Mouse (Mus musculus) neural tube, embryonic 15.5 days (tissue): ENCODE results near the gene Olfr279. TPM values are rescaled to one million over a fixed set of nuclear protein-coding genes. Genes with fewer than 3 reads are reported as not detected.

ENCODE experiments used
- ATAC-seq: fragments of 200-750 bp; cut with Nextera tagmentation; 2 replicates; pipeline ENCODE4 v1.8.0; 2017; ENCODE audit warnings: mild to moderate bottlenecking, moderate TSS enrichment, moderate library complexity; ENCODE audit not compliant: low FRiP score
- H3K27ac ChIP-seq: fragments of 300-500 bp; sonication (generic); replicated peaks from 2 replicates; pipeline ENCODE4 v1.5.1; 2015; ENCODE audit warnings: mild to moderate bottlenecking, inconsistent platforms
- H3K27me3 ChIP-seq: fragments of 300-500 bp; sonication (generic); replicated peaks from 2 replicates; pipeline ENCODE4 v1.6.1; 2015; ENCODE audit warnings: inconsistent platforms
- H3K36me3 ChIP-seq: fragments of 300-500 bp; sonication (generic); 2 replicates; pipeline ENCODE4 v1.6.1; 2015; ENCODE audit warnings: inconsistent platforms
- H3K4me1 ChIP-seq: fragments of 300-500 bp; sonication (generic); 2 replicates; pipeline ENCODE4 v1.6.1; 2015; ENCODE audit warnings: inconsistent platforms
- H3K4me2 ChIP-seq: fragments of 300-500 bp; sonication (generic); 2 replicates; pipeline ENCODE4 v1.6.1; 2015; ENCODE audit warnings: inconsistent platforms, mild to moderate bottlenecking, moderate library complexity
- H3K4me3 ChIP-seq: fragments of 300-500 bp; sonication (generic); replicated peaks from 2 replicates; pipeline ENCODE4 v1.5.1; 2015; ENCODE audit warnings: mild to moderate bottlenecking, inconsistent platforms
- H3K9ac ChIP-seq: fragments of 300-500 bp; sonication (generic); replicated peaks from 2 replicates; pipeline ENCODE4 v1.6.1; 2015; ENCODE audit warnings: mild to moderate bottlenecking, inconsistent platforms
- H3K9me3 ChIP-seq: fragments of 300-500 bp; sonication (generic); replicated peaks from 2 replicates; pipeline ENCODE4 v1.6.1; 2016; ENCODE audit warnings: inconsistent platforms
- WGBS: fragments of 180-500 bp; shearing (Covaris S2); methylation state at CpG from one replicate; pipeline ENCODE4 v1.1.7; 2015; ENCODE audit warnings: mixed read lengths; 5-methylcytosine and 5-hydroxymethylcytosine counted together
- polyA plus RNA-seq: library from polyadenylated mRNA; unstranded; fragments of >200 nt; fragmentation: Nextera tagmentation; extraction: Ambion mirVana; gene quantifications from 2 replicates; pipeline ENCODE4 v1.2.1, GENCODE M21; 2015

Gene Olfr279
- polyA plus RNA-seq = not detected in 2 replicates

DNA sequence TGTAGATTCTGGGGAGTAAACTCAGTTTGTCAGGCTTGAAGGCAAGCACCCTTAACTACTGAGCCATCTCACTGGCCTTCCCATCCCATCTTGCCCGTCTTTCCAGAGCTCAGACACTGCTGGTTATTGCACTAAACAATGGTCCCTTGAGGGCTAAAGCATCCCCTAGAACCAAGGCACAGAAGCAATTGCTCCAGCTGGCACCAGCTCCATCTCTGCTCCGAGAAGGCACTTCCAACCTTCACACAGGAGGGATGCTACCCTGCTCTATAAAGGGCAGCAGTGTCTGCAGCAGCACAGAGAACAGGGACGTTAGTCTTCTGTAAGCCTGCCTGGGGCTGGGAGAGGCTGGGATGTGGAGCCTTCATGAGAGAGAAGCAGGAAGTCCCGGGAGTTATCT lies at the start of gene Olfr279:
Gene Olfr279 (plus strand): TSS at position 301 of the 400 bp plus-strand sequence.
- H3K4me3 ChIP-seq = no peak within 1 kb of the TSS
- no peak for ATAC-seq

DNA sequence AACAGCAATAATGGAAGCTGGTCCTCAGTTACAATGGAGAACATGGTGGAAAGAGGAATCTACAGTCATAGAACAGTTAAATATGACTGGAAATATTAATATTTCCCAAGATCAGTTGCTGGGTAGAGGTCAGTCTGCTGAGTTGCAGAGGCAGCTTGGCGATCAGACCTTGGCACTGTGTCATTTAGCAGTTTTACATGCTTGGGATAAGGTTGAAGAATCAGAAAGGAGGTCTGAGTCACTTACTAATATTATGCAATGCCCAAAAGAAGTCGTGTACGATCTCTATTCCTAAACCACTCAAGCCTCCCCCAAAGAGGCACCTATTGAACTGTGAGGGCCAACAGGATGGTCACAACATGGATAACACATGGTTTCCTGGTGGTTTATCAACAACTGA lies 47.6 kb upstream of the Olfr279 start:
- H3K4me1 ChIP-seq = no peaks in the 10 kb centered on the region
- H3K27ac ChIP-seq = no peak overlapping the region
- 91% methylated on average over 3 of the region's 3 CpGs for WGBS
- H3K4me2 ChIP-seq = no peak overlapping the region
- H3K9me3 ChIP-seq = no peaks in the 10 kb centered on the region
- no peak overlapping the region for H3K9ac ChIP-seq
- no peaks in the 10 kb centered on the region for H3K27me3 ChIP-seq
- no peak for ATAC-seq
- H3K36me3 ChIP-seq = no peaks in the 10 kb centered on the region
- H3K4me3 ChIP-seq = no peak overlapping the region

More for the DNA sequence above, at the start of gene Olfr279:
- no peaks in the 10 kb centered on the region for H3K36me3 ChIP-seq
- H3K4me1 ChIP-seq = no peaks in the 10 kb centered on the region
- 58% methylated on average over 4 of the region's 4 CpGs for WGBS
- no peak within 1 kb of the TSS for H3K27ac ChIP-seq
- no peaks in the 10 kb centered on the region for H3K27me3 ChIP-seq
- H3K4me2 ChIP-seq = no peak within 1 kb of the TSS
- H3K9ac ChIP-seq = no peak within 1 kb of the TSS
- H3K9me3 ChIP-seq = no peaks in the 10 kb centered on the region

DNA sequence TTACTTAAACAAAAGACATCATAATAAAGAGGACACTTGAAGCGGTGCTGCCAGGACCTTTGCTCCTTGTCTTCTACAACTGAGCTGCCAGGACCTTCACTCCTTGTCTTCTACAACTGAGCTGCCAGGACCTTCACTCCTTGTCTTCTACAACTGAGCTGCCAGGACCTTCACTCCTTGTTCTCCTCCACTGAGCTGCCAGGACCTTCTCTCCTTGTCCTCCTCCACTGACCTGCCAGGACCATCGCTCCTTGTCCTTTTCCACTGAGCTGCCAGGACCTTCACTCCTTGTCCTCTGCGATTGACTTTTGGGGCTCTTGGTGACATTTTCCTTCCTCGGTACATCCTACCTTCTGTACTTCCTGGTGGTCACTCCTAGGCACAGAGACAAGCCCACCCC lies 43.7 kb upstream of the Olfr279 start:
- Histone ChIP-seq H3K27me3 (no peaks in the 10 kb centered on the region), H3K36me3 (no peaks in the 10 kb centered on the region), H3K9ac (no peak overlapping the region), H3K4me3 (no peak overlapping the region), H3K9me3 (no peaks in the 10 kb centered on the region), H3K4me2 (peak overlapping the region; percentile 20; the same call in 1 of the 2 replicates), H3K27ac (no peak overlapping the region), H3K4me1 (no peaks in the 10 kb centered on the region)
- 61% methylated on average over 4 of the region's 4 CpGs for WGBS
- ATAC-seq = no peak

DNA sequence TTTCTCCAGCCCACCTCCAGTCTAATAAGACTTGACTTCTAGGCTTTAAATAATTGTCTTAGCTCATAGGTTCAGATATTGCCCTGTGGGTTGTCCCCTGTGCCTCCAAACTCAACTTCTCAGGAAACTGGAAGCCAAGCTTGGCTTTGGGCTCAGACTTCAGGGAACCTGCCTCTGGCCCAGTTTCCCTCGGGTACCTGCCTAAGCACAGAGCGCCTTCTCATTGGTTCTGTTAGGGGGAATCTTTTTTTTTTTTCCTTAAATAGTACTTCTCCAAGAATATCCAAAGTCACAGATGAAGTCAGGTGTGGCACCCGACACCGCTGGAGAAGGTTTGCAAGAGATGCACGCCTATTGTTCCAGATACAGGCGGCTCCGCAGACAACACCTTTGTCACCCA lies 39.9 kb upstream of the Olfr279 start, which contains the start of gene Olfr281:
Gene Olfr281 (plus strand): TSS at position 301 of the 400 bp plus-strand sequence.
- Histone ChIP-seq H3K4me1 (no peaks in the 10 kb centered on the region), H3K4me2 (no peak within 1 kb of the TSS), H3K27ac (no peak within 1 kb of the TSS), H3K36me3 (no peaks in the 10 kb centered on the region), H3K27me3 (no peaks in the 10 kb centered on the region), H3K4me3 (no peak within 1 kb of the TSS), H3K9me3 (no peaks in the 10 kb centered on the region), H3K9ac (no peak within 1 kb of the TSS)
- WGBS = 92% methylated on average over 7 of the region's 7 CpGs
- ATAC-seq = no peak

DNA sequence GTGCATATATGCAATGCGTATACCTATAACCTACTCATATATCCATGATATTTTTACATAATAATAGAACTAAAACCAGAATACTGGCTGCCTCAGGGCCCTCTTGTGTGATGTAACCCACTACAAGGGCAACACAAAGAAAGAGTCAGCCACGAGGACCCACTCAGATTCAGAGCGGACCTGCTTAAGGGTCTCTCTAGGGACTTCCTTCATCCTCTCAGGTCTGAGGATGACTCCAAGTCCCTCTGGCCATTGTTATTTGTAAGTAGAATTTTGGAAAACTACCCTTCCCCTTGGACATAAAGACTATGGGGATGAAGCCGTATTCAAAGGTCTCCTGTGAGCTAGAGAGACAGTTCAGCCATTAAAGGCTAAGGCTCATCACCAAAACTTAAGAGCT lies 22.6 kb upstream of the Olfr279 start, which contains the start of gene OR5BS1P:
Gene OR5BS1P (plus strand): TSS at position 301 of the 400 bp plus-strand sequence.
- no peak within 1 kb of the TSS for H3K4me3 ChIP-seq
- H3K36me3 ChIP-seq = no peaks in the 10 kb centered on the region
- 90% methylated on average over 4 of the region's 4 CpGs for WGBS
- no peaks in the 10 kb centered on the region for H3K27me3 ChIP-seq
- no peak for ATAC-seq
- H3K9ac ChIP-seq = no peak within 1 kb of the TSS
- H3K4me1 ChIP-seq = no peaks in the 10 kb centered on the region
- no peaks in the 10 kb centered on the region for H3K9me3 ChIP-seq
- H3K27ac ChIP-seq = no peak within 1 kb of the TSS
- H3K4me2 ChIP-seq = no peak within 1 kb of the TSS

DNA sequence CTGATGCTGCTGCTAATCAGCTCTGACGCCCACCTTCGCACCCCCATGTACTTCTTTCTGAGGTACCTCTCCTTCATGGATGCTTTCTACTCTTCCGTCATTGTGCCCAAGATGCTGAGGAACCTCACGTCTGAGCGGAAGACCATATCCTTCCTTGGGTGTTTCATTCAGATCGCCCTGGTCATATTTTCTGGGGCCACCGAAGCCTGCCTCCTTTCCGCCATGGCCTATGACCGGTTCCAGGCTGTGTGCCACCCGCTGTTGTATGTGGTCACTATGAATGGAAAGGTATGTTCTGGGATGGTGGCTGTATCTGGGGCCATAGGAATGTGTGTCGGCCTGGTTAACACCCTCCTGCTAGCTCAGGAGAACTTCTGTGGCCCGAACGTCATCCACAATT lies 20.7 kb upstream of the Olfr279 start:
- no peaks in the 10 kb centered on the region for H3K9me3 ChIP-seq
- no peak overlapping the region for H3K4me3 ChIP-seq
- no peaks in the 10 kb centered on the region for H3K27me3 ChIP-seq
- no peak overlapping the region for H3K9ac ChIP-seq
- no peak overlapping the region for H3K4me2 ChIP-seq
- no peaks in the 10 kb centered on the region for H3K4me1 ChIP-seq
- H3K36me3 ChIP-seq = no peaks in the 10 kb centered on the region
- ATAC-seq = no peak
- 91% methylated on average over 13 of the region's 13 CpGs for WGBS
- H3K27ac ChIP-seq = no peak overlapping the region

DNA sequence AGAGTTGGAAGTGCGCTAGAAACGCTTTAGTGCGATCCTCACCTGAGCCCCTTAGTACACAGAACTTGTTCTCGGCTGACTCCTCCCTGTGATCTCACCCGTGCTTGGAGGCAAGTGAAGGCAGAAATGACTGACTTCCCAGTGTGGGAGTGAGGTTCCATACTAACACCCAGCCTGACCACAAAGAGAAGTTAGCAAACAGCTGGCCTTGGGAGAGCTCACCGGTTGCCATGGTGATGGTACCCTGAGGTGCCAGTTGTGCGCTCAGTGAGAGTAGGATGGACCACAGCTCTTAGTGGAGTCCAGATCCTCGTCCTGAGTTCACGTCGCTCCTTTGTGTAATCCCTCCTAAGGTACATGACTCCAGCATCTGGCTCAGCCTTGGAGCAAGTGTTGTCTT lies 17.2 kb upstream of the Olfr279 start:
- H3K4me3 ChIP-seq = no peak overlapping the region
- no peak overlapping the region for H3K4me2 ChIP-seq
- H3K9me3 ChIP-seq = no peaks in the 10 kb centered on the region
- no peaks in the 10 kb centered on the region for H3K36me3 ChIP-seq
- no peak for ATAC-seq
- H3K9ac ChIP-seq = no peak overlapping the region
- H3K4me1 ChIP-seq = no peaks in the 10 kb centered on the region
- no peak overlapping the region for H3K27ac ChIP-seq
- 84% methylated on average over 10 of the region's 10 CpGs for WGBS
- H3K27me3 ChIP-seq = no peaks in the 10 kb centered on the region

DNA sequence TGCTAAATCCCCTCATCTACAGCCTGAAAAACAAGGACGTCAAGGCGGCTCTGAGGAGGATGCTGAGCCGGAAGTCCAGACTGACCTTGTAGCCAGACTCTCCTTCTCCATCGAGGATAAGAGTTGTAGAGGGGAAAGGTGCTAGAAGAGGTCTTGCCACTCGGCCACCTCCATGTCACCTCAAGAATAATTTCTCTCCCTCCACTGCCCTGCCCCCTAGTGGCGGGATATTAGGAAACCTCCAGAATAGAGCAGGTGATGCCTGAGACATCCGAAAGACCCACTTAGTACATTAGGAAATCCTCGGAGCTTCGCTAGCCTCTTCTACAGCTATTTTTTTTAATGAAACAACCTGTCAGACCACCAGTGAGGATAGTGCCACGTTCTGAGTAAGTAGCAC lies 16.8 kb upstream of the Olfr279 start:
- 60% methylated on average over 10 of the region's 10 CpGs for WGBS
- Histone ChIP-seq H3K9ac (no peak overlapping the region), H3K4me3 (no peak overlapping the region), H3K27ac (no peak overlapping the region), H3K4me2 (no peak overlapping the region), H3K9me3 (no peaks in the 10 kb centered on the region), H3K4me1 (no peaks in the 10 kb centered on the region), H3K36me3 (no peaks in the 10 kb centered on the region), H3K27me3 (no peaks in the 10 kb centered on the region)
- ATAC-seq = no peak

DNA sequence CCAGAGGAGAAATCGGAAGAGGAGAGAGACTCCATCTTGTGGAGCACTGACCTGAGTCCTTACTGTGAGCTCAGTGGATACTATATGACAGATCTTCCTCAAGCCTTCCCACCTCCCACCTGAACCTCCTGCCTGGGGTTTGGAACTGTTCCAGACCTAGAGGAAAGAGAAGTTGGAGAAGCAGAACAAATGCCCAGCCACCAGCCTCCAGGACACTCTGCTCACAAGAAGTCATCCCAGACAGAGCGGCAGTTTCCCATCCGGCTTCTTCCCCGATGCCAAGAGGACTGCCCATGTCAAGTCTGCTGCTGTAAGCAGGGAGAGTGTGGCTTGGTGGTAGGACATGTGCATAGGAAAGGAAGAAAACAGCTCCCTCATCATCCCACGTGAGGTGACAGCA lies 15.9 kb upstream of the Olfr279 start:
- H3K9me3 ChIP-seq = no peaks in the 10 kb centered on the region
- H3K36me3 ChIP-seq = no peaks in the 10 kb centered on the region
- no peak for ATAC-seq
- no peaks in the 10 kb centered on the region for H3K27me3 ChIP-seq
- H3K4me1 ChIP-seq = no peaks in the 10 kb centered on the region
- no peak overlapping the region for H3K9ac ChIP-seq
- no peak overlapping the region for H3K4me2 ChIP-seq
- H3K4me3 ChIP-seq = no peak overlapping the region
- no peak overlapping the region for H3K27ac ChIP-seq
- 85% methylated on average over 5 of the region's 5 CpGs for WGBS

DNA sequence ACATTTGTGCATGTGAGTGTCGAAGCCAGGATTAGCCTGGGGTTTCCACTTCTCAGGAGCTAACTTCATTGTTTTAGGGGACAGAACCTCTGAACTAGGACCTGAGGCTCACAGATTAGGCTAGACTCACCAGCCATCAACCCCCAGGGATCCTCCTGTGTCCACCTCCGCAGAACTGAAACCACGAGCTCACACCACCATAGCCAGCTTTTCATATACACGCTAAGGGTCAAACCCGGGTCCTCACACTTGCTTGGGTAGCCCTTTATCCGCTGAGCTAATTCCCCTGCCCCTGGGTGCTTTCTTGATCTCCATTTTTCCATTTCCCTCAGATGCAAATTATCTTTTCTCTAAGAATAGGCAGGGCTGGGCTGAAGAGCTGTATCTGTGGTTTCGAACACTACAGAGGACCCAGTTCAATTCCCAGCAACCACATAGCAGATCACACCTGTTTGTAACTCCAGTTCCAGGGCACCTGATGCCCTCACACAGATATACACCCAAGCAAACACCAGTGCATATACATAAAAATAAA lies 12.6 kb upstream of the Olfr279 start:
- Histone ChIP-seq H3K36me3 (no peaks in the 10 kb centered on the region), H3K4me3 (no peak overlapping the region), H3K27me3 (no peaks in the 10 kb centered on the region), H3K4me2 (no peak overlapping the region), H3K9ac (no peak overlapping the region), H3K4me1 (no peaks in the 10 kb centered on the region), H3K27ac (no peak overlapping the region), H3K9me3 (no peaks in the 10 kb centered on the region)
- 77% methylated on average over 7 of the region's 7 CpGs for WGBS
- ATAC-seq = no peak

DNA sequence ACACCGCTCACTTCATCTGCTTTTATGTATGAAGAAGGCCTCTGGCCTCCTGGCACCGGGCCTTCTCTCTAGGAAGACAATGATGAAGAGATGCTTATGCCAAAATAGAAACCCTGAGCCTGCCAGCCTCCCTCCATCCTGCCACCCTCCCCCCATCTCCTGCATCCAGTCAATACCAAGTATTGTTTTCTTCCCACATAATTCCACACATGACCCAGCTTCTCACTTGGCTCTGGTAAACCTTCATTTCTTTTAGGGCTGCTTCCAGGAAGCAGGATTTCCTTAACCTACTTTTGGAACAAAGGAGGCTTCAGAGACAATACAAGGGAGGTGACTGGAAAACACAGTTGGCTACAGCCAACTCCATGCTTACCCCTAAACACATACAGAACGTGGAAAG lies 9.5 kb upstream of the Olfr279 start, which contains the start of gene Lalba:
Gene Lalba (minus strand): TSS at position 21 of the 400 bp plus-strand sequence.
- no peak for ATAC-seq
- H3K27me3 ChIP-seq = no peaks in the 10 kb centered on the region

DNA sequence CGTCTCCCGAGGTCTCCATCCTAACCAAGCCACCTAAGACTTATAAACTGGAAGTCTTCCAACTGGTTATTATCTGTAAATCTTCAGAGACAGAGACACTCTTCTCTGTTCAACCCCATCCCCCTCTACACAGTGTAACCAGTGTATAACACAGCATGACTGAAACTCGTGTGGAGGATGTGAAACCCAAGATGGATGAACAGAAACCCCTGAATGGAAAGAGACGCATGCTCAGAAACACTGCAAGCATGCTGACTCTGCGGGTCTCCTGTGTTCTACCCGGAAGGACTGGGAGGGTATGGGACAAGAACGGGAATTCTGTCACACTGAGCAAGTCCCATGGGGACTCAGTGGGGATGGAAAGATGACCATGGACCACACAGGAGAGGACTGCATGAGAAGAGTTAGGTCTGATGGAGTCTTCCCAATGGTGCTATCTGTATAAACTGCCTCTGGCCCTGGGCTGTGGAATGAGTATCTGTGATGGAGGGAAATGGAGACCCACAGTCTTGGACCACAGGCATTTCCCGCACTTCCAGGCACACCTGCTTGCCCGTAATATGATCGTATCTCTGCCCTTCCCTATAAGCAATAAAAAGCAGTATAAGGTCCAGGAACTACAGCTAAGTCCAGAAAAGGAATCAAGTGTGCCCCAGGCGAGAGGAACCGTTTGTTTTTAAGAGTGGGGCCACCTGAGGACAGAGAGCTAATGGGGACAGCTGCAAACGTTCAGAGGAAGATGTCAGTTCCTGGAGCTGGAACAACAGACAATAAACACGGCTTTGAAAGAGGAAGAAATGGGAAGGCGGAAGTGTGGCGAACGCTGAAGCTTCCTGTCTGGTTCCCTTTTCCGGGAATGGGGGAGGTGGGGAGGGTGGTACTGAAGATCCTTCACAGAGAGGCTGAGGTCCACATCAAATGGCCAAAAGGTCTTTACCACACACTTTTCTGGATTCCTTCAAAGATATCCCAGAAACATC lies 8.0 kb upstream of the Olfr279 start:
- no peak overlapping the region for H3K9ac ChIP-seq
- H3K27me3 ChIP-seq = no peaks in the 10 kb centered on the region
- 73% methylated on average over 18 of the region's 18 CpGs for WGBS
- no peak overlapping the region for H3K4me2 ChIP-seq
- no peak for ATAC-seq
- H3K9me3 ChIP-seq = no peaks in the 10 kb centered on the region
- H3K27ac ChIP-seq = no peak overlapping the region
- H3K4me1 ChIP-seq = no peaks in the 10 kb centered on the region
- no peaks in the 10 kb centered on the region for H3K36me3 ChIP-seq
- no peak overlapping the region for H3K4me3 ChIP-seq

More for the DNA sequence above, 9.5 kb upstream of the Olfr279 start, which contains the start of gene Lalba:
- Histone ChIP-seq H3K27ac (no peak within 1 kb of the TSS), H3K9ac (no peak within 1 kb of the TSS), H3K4me2 (no peak within 1 kb of the TSS), H3K9me3 (no peaks in the 10 kb centered on the region), H3K4me3 (no peak within 1 kb of the TSS), H3K4me1 (no peaks in the 10 kb centered on the region), H3K36me3 (no peaks in the 10 kb centered on the region)
- 70% methylated on average over 3 of the region's 3 CpGs for WGBS
